Mouse (Mus musculus) heart, embryonic 12.5 days (tissue): Measurements from ENCODE around the gene Wnt10b. TPM values are rescaled to one million over a fixed set of nuclear protein-coding genes. Genes with fewer than 3 reads are reported as not detected.
"Not testable (repeated sequence)": the region's sequence is repeated elsewhere in the genome, so short reads cannot be mapped to it uniquely, and the experiment has no call there.

Experiments used
- ATAC-seq: fragments of 200-750 bp; cut with Nextera tagmentation; 2 replicates; pipeline ENCODE4 v1.8.0; 2017; ENCODE audit warnings: moderate TSS enrichment, moderate library complexity; ENCODE audit not compliant: insufficient number of reproducible peaks, low FRiP score
- H3K27ac ChIP-seq: fragments of 300-500 bp; sonication (generic); 2 replicates; pipeline ENCODE4 v1.5.1; 2016; ENCODE audit warnings: mild to moderate bottlenecking, moderate library complexity; ENCODE audit not compliant: poor library complexity, severe bottlenecking
- H3K27me3 ChIP-seq: fragments of 300-500 bp; sonication (generic); replicated peaks from 2 replicates; pipeline ENCODE4 v1.6.1; 2016; ENCODE audit warnings: mild to moderate bottlenecking, moderate library complexity
- H3K36me3 ChIP-seq: fragments of 300-500 bp; sonication (generic); 2 replicates; pipeline ENCODE4 v1.6.1; 2016; ENCODE audit warnings: mild to moderate bottlenecking, moderate library complexity
- H3K4me1 ChIP-seq: fragments of 300-500 bp; sonication (generic); replicated peaks from 2 replicates; pipeline ENCODE4 v1.6.1; 2016; ENCODE audit warnings: mild to moderate bottlenecking
- H3K4me2 ChIP-seq: fragments of 300-500 bp; sonication (generic); 2 replicates; pipeline ENCODE4 v1.6.1; 2016; ENCODE audit warnings: mild to moderate bottlenecking, moderate library complexity
- H3K4me3 ChIP-seq: fragments of 300-500 bp; sonication (generic); 2 replicates; pipeline ENCODE4 v1.5.1; 2016; ENCODE audit warnings: mild to moderate bottlenecking
- H3K9ac ChIP-seq: fragments of 300-500 bp; sonication (generic); 2 replicates; pipeline ENCODE4 v1.6.1; 2016; ENCODE audit warnings: mild to moderate bottlenecking, moderate library complexity
- H3K9me3 ChIP-seq: fragments of 300-500 bp; sonication (generic); replicated peaks from 2 replicates; pipeline ENCODE4 v1.6.1; 2016; ENCODE audit warnings: mild to moderate bottlenecking, moderate library complexity
- whole genome bisulfite sequencing: fragments of 180-500 bp; shearing (Covaris S2); methylation state at CpG from one replicate; pipeline ENCODE4 v1.1.7; 2016; 5-methylcytosine and 5-hydroxymethylcytosine counted together
- polyA plus RNA-seq: library from polyadenylated mRNA; unstranded; fragments of >200 nt; fragmentation: Nextera tagmentation; extraction: Ambion mirVana; gene quantifications from 2 replicates; pipeline ENCODE4 v1.2.1, GENCODE M21; 2016

Gene Wnt10b
- polyA plus RNA-seq: not detected in 2 replicates

DNA sequence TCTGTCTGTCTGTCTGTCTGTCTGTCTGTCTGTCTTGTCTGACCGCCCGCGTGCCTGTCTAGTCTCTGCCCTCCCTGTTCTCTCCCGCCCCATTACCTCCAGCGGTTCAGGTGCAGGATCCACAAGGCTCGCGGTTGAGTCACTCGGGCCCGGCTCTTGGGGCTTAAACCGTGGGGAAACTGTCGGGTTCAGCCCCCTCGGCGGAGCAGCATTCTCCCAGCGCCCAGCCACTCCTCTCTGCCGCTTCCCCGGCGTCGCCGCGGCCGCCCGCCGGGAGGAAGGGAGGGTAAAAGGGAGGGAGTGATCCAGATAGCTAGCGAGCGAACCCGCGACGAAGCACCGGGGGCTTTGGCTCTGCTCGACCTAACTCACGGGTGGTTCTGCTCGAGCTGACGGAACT is at the start of gene Wnt10b:
TSS of gene Wnt10b (minus strand) at position 389 of the 400 bp plus-strand sequence.
- Histone ChIP-seq H3K4me1 (peaks cover 42% of the 10 kb centered on the region), H3K27me3 (peaks cover 98% of the 10 kb centered on the region), H3K4me3 (peak within 1 kb of the TSS; percentile 41), H3K4me2 (peak within 1 kb of the TSS; percentile 69), H3K27ac (no peak within 1 kb of the TSS), H3K9me3 (no peaks in the 10 kb centered on the region; the same call in 1 of the 2 replicates), H3K36me3 (no peaks in the 10 kb centered on the region), H3K9ac (peak within 1 kb of the TSS; percentile 60)
- ATAC-seq: no peak
- under 1% methylated on average over 31 of the region's 33 CpGs for WGBS

DNA sequence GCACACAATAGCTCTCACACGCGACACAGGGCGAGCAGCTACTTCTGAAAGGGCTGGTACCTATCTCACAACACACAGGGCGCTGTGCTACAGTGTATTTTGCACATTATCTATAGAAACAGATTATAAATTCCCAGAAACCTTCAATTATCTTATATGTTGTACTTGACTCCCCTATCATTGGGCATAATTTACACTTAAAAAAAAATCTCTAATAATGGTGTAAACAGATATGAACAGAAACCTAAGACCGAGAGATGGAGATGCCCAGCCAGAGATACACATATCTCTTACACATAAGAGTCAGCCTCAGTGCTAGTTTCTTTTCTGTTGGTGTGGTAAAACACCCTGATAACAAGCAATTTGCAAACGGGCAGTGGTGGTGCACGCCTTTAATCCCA is 49.7 kb upstream of the Wnt10b start:
- Histone ChIP-seq H3K4me3 (no peak overlapping the region), H3K27me3 (no peaks in the 10 kb centered on the region), H3K27ac (peak overlapping the region; percentile 26; the same call in 1 of the 2 replicates), H3K9ac (no peak overlapping the region), H3K4me1 (peaks cover 31% of the 10 kb centered on the region), H3K9me3 (no peaks in the 10 kb centered on the region), H3K4me2 (no peak overlapping the region), H3K36me3 (peaks cover 36% of the 10 kb centered on the region)
- ATAC-seq: no peak
- 61% methylated on average over 7 of the region's 7 CpGs for WGBS

DNA sequence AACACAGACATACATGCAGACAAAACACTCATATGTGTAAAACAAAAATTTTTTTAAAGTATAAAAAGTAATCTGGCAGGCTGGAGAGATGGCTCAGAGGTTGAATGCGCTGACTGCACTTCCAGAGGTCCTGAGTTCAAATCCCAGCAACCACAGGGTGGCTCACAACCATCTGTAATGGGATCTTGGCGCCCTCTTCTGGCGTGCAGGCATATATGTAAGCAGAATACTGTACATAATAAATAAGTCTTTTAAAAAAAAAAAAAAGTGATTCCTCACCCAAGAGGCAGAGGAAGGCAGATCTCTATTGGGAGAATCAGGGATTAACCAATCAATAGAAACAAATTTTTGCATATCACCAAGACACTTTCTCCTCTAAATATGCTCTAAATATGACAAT is 45.5 kb upstream of the Wnt10b start:
- 68% methylated on average over 3 of the region's 3 CpGs for WGBS
- no peak overlapping the region for H3K4me3 ChIP-seq
- H3K27ac ChIP-seq: no peak overlapping the region
- ATAC-seq: no peak
- H3K9me3 ChIP-seq: no peaks in the 10 kb centered on the region
- H3K27me3 ChIP-seq: no peaks in the 10 kb centered on the region
- H3K36me3 ChIP-seq: peaks cover 62% of the 10 kb centered on the region
- no peak overlapping the region for H3K4me2 ChIP-seq
- peaks cover 25% of the 10 kb centered on the region for H3K4me1 ChIP-seq
- no peak overlapping the region for H3K9ac ChIP-seq

DNA sequence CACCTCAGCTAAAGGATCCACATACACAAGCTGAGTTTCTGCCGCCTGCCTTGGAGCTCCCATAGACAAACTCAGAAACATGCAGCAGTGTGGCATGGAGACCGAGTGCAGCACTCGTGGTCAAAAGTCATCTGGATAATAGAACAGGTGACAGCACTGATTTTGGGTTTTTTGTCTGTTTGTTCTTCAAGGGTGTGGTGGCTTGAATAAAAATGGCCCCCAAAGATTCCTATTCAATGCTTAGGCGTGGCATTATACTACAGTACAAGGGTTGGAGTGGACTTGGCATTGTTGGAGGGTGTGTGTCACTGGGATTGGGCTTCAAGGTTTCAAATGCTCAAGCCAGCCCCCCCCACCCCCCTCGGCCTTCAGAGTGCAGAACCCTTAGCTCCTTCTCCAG is 44.2 kb upstream of the Wnt10b start:
- Histone ChIP-seq H3K36me3 (peaks cover 63% of the 10 kb centered on the region), H3K4me2 (no peak overlapping the region), H3K27me3 (no peaks in the 10 kb centered on the region), H3K9ac (no peak overlapping the region), H3K4me3 (no peak overlapping the region), H3K27ac (no peak overlapping the region), H3K9me3 (no peaks in the 10 kb centered on the region), H3K4me1 (peaks cover 13% of the 10 kb centered on the region)
- WGBS: 89% methylated on average over 5 of the region's 5 CpGs
- ATAC-seq: no peak

DNA sequence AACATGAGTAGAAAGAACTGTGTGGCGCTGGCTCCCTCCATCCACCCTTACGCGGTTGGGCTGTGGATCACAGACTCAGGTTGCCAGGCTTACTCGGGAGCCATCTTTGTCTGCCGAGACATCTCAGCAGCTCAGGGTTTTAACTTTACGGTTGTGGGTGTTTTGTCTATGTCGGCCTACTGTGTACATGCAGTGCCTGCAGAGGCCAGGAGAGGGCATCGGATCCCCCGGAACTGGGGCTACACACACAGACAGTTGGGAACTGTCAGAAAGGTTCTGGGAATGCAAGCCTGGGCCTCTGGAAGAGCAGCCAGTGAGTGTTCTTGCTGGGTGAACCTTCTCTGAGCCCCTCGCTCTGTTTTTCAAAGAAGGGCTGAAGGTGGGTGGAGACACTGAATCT is 43.5 kb upstream of the Wnt10b start:
- no peaks in the 10 kb centered on the region for H3K9me3 ChIP-seq
- H3K36me3 ChIP-seq: peaks cover 71% of the 10 kb centered on the region
- H3K27me3 ChIP-seq: no peaks in the 10 kb centered on the region
- H3K4me2 ChIP-seq: no peak overlapping the region
- ATAC-seq: no peak
- 42% methylated on average over 10 of the region's 10 CpGs for WGBS
- H3K27ac ChIP-seq: no peak overlapping the region
- no peak overlapping the region for H3K9ac ChIP-seq
- no peak overlapping the region for H3K4me3 ChIP-seq
- peaks cover 9% of the 10 kb centered on the region for H3K4me1 ChIP-seq

DNA sequence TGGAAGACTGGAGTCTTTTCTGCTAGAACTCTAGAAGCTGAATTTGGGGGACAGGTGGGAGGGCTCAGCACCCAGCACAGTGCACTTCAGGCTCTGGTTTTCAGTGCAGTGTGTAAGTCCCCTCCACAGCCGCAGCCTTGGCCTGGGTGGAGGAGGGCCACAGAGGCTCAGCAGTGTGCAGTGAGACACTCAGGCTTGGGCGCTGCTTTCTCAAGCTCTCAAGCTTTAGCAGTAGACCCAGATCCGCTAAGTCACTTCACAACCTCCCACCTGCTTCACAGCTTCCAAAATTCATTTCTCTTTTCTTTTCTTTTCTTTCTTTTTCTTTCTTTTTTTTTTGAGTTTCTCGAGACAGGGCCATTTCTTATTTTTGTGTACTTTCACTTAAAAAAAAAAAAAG is 43.0 kb upstream of the Wnt10b start:
- no peak for ATAC-seq
- Histone ChIP-seq H3K27ac (peak overlapping the region; percentile 49), H3K9me3 (no peaks in the 10 kb centered on the region), H3K27me3 (no peaks in the 10 kb centered on the region), H3K4me1 (peaks cover 9% of the 10 kb centered on the region), H3K9ac (peak overlapping the region; percentile 46), H3K4me2 (no peak overlapping the region), H3K36me3 (peaks cover 73% of the 10 kb centered on the region), H3K4me3 (no peak overlapping the region)
- WGBS: 75% methylated on average over 4 of the region's 4 CpGs

DNA sequence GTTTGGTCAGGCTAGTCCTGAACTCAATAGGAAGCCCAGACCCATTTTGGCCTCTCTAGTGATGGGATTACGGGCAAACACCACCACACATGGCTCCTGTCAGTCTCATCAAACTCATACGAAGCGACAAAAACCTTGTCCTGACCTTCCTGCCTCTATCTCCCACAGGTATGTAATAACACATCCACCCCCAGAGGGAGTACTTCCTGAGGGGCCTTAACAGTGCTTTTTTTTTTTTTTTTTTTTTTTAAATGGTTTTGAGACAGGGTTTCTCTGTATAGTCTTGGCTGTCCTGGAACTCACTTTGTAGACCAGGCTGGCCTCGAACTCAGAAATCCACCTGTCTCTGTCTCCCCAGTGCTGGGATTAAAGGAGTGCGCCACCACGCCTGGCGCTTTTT is 40.2 kb upstream of the Wnt10b start:
- Histone ChIP-seq H3K4me2 (no peak overlapping the region), H3K27ac (no peak overlapping the region), H3K27me3 (no peaks in the 10 kb centered on the region), H3K36me3 (peaks cover 74% of the 10 kb centered on the region), H3K4me1 (peaks cover 9% of the 10 kb centered on the region), H3K9me3 (no peaks in the 10 kb centered on the region), H3K4me3 (no peak overlapping the region), H3K9ac (no peak overlapping the region)
- no peak for ATAC-seq
- 87% methylated on average over 7 of the region's 7 CpGs for WGBS

DNA sequence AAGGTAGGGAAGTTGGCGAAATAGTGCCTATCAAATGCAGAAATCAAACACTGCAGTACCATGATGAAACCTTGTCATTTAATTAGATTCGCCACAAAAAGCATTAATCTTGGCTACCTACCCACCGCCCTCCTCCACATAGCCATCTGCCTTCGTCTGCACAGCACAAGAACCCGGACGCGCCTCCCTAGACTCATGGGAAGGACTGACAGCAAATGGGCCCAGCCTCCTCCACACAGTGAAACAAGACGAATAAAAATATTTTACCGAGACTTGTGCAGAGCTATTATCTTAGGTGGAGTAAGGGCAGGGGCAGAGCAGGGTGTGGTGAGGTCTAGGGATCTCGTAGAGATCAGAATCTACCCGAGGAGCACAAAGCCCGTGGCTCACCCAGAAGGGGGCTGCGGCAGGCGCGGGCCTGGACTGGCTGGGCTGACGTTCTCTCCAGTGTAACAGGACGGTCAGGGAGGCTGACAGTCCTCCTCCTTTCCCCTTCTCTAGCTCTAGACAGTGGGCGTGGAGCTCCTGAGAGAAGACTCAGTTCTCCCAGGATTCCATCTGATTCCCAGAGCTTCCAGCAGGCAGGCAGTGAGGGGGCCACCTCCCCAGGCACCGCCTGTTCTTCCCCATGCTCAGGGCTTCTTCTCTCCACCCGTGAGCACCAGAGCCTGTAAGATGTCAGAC is 34.9 kb upstream of the Wnt10b start:
- no peak overlapping the region for H3K9ac ChIP-seq
- H3K27me3 ChIP-seq: peaks cover 29% of the 10 kb centered on the region
- 0 out of 2 replicates have a peak, but pooled peaks have one; percentile 5 for ATAC-seq
- H3K36me3 ChIP-seq: peaks cover 62% of the 10 kb centered on the region
- H3K27ac ChIP-seq: no peak overlapping the region
- no peak overlapping the region for H3K4me2 ChIP-seq
- H3K4me3 ChIP-seq: no peak overlapping the region
- peaks cover 18% of the 10 kb centered on the region for H3K4me1 ChIP-seq
- H3K9me3 ChIP-seq: no peaks in the 10 kb centered on the region
- 88% methylated on average over 20 of the region's 20 CpGs for WGBS

DNA sequence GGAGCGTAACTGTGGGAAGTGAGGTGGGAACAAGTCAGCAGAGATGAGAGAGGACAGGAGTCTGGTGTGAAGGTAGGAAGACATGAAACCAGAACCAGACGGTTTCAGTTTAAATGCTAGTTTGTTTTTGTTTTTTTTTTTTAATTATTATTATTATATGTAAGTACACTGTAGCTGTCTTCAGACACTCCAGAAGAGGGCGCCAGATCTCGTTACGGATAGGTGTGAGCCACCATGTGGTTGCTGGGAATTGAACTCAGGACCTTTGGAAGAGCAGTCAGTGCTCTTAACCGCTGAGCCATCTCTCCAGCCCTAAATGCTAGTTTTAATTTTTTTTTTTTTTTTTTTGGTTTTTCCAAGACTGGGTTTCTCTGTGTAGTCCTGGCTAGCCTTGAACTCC is 32.3 kb upstream of the Wnt10b start:
- WGBS: 70% methylated on average over 6 of the region's 6 CpGs
- H3K27me3 ChIP-seq: peaks cover 56% of the 10 kb centered on the region
- H3K4me3 ChIP-seq, H3K4me2 ChIP-seq, ATAC-seq, H3K27ac ChIP-seq, H3K9me3 ChIP-seq, H3K9ac ChIP-seq: not testable (repeated sequence)
- peaks cover 45% of the 10 kb centered on the region for H3K4me1 ChIP-seq
- H3K36me3 ChIP-seq: peaks cover 43% of the 10 kb centered on the region

DNA sequence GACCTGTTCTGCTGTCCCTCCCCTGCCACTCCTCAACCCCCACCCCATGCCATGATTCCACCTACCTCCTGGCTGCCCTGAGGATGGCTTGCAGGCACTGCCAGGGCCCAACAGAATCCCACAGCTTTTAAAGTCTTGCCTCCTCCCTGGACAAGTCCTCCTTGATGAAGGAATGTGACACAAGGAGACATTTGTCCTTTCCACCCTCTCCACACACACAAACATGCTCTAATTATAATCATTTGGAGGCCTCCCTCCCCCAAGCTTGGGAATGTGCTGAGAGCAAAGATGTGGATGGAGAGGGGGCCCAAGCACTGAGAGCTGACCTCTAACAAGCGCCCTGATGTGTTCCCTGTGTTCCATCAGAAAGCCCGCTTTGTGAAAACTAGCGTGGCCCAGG is 31.4 kb upstream of the Wnt10b start, which contains the start of gene Ddn:
TSS of gene Ddn (minus strand) at position 101 of the 400 bp plus-strand sequence.
- H3K9me3 ChIP-seq: no peaks in the 10 kb centered on the region
- H3K4me3 ChIP-seq: peak within 1 kb of the TSS; percentile 56
- H3K27me3 ChIP-seq: peaks cover 64% of the 10 kb centered on the region
- no peak for ATAC-seq
- peaks cover 36% of the 10 kb centered on the region for H3K36me3 ChIP-seq
- H3K4me2 ChIP-seq: peak within 1 kb of the TSS; percentile 97
- peaks cover 50% of the 10 kb centered on the region for H3K4me1 ChIP-seq
- WGBS: 37% methylated on average over 3 of the region's 3 CpGs
- H3K27ac ChIP-seq: no peak within 1 kb of the TSS
- no peak within 1 kb of the TSS; the same call in 1 of the 2 replicates for H3K9ac ChIP-seq

DNA sequence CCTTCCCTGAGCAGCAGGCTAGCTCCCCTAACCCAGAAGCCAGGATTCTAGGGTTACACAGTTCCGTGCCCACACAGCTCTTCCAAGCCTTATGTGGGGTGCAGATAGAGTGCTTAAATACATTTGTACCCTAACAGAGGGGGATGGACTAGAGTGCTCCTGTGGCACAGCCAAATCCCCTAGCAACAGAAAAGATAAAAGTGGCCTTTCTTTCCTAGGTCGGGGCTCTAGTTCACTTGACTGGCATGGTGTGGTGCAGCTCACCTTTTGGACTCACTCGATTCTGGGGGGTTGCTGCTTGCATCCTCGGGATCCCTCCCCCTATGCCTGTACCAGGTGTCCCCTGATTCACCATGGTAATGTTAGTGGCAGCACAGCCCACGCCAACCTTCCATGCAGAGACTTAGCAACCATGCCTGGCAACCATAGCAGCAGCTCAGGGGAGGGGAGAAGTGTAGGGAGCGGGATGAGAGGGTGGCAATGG is 30.7 kb upstream of the Wnt10b start:
- Histone ChIP-seq H3K9me3 (no peaks in the 10 kb centered on the region), H3K4me3 (peak overlapping the region; percentile 56), H3K9ac (no peak overlapping the region), H3K4me1 (peaks cover 53% of the 10 kb centered on the region), H3K27me3 (peaks cover 71% of the 10 kb centered on the region), H3K36me3 (peaks cover 29% of the 10 kb centered on the region), H3K4me2 (peak overlapping the region; percentile 97), H3K27ac (no peak overlapping the region)
- 13% methylated on average over 6 of the region's 6 CpGs for WGBS
- ATAC-seq: no peak
